Mouse (Mus musculus): Measurements from ENCODE around the gene Sost.

GRCm38 (mm10) chr11:101974181-101974580, 7.4 kb upstream of the Sost start:
- no peak for TF ChIP-seq CTCF (IDR thresholded peaks at IDR 0.05; ENCODE audit: borderline replicate concordance, insufficient read depth, low read depth, low read length)
- no peak for TF ChIP-seq POLR2A (IDR thresholded peaks at IDR 0.05; ENCODE audit: borderline replicate concordance, insufficient read depth, low read length)

Data from cerebellum, adult 2 months (tissue).